Mouse (Mus musculus) brain, adult 10 weeks (tissue): Measurements from ENCODE around the gene Cobl. TPM values are rescaled to one million over a fixed set of nuclear protein-coding genes. Genes with fewer than 3 reads are reported as not detected.

ENCODE experiments used
- polyA plus RNA-seq: library from polyadenylated mRNA; stranded (reverse); fragments of 350-450 nt; fragmentation: Illumina TruSeq; extraction: RNeasy Lipid Tissue Mini Kit (QIAGEN cat#74804); gene quantifications from one replicate; pipeline ENCODE4 v1.2.3, GENCODE M21; 2015; ENCODE audit warnings: low read depth, low replicate concordance

Gene Cobl
- 60.2 TPM for polyA plus RNA-seq

DNA sequence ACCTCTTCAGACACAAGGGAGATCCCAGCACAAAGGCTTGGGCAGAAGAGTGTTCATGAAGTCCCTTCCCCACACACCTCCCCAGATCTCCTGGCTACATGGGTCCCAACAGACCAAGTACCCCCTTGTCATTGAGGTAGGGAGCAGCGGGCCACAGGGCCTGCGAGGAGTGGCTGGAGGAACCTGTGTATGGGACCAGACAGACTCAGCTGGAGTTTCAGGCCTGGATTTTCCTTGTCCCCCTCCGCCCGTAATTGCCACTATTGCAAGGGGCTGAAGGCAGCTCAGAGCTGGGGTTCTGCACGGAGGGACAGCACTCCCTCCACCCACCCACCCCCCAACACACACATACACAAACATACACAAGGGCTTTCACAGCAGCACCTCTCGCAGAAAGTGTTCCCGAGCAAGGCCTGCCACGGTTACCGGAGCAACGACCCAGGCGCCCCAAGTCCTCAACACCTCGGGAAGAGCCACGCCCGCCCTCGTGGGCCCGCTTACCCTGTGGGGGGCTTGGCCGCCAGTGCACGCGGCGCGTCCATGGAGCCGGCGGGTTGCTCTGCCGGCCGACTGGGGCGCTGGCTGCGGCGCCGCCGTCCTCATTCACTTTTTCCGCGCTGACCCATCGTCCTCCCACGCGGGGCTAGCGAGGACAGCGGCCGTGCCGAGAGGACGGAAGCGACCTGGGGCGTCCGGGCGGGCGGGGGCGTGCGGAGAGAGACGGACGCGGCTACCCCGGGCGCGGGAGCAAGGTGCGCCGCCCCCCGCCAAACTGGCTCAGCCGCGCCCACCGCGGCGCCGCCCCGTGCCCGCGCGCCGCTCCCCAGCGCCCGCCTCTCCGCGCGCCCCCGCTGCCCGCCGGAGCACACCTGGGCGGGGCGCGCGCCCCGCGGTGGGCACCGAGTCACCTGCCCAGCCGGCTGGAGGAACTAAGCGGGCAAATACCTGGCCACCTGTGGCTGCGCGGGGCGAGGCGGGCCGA lies at the start of gene Cobl:
TSS of gene Cobl (minus strand) at position 780 of the 982 bp plus-strand sequence.

